Mouse (Mus musculus): ENCODE results near the gene Bcl2l14.

DNA sequence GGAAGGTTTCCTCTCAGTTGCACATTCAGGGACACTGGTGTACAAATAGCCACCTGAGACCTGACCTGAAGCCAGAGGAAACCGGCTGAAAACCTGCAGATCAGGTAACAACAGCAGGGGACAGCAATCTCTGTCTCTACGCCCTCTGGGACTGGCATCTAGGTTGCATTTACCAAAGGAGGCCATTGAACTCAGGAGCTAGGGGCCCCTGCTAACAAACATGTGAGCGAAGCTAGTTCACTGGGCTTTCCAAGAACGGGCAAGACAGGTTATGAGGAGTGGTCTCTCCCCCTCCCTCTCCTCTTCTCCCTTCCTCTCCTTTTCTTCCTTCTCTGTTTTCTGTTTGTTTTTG is 18.4 kb downstream of the Bcl2l14 start:
- no peak for TF ChIP-seq CTCF (IDR thresholded peaks at IDR 0.05; ENCODE audit: low read depth, low read length)
- TF ChIP-seq POLR2A (IDR thresholded peaks at IDR 0.05; ENCODE audit: insufficient read depth, low read length) = no peak
